Mouse (Mus musculus) brain, embryonic 14.5 days (tissue): Measurements from ENCODE around the gene Vipr2.

Source experiments
- CTCF ChIP-seq: fragments of 200-500 bp; IDR thresholded peaks from 2 replicates; pipeline ENCODE4 v1.5.1; 2012; ENCODE audit warnings: inconsistent platforms, mild to moderate bottlenecking, moderate library complexity, borderline replicate concordance; ENCODE audit not compliant: insufficient read depth, insufficient read length; ENCODE audit errors: extremely low read depth
- POLR2A ChIP-seq: fragments of 200-500 bp; IDR thresholded peaks from 2 replicates; pipeline ENCODE4 v1.6.1; 2012; ENCODE audit warnings: mild to moderate bottlenecking, inconsistent platforms, borderline replicate concordance; ENCODE audit not compliant: poor library complexity, insufficient read depth, insufficient read length, severe bottlenecking; ENCODE audit errors: extremely low read depth

DNA sequence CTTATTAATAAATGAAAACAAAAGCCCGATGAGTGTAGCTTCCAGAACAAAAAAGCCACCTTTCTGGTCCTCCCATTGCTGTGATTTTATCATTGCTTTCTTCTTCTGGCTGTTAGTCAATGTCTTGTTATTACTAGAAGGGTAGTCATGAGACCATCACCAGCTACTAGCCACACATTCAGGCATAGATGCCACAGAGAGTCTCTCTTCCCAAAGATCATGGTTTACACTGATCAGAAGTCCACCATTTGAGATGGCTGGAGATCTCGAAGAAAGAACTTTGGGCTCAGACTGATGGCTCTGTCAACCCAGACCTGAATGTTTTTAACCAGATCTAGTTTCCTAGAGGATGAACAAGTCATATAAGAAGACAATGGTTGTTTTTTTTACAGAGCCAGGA, 38.3 kb downstream of the Vipr2 start:
- TF ChIP-seq POLR2A: no peak
- no peak for TF ChIP-seq CTCF
